8 mouse cellular contexts compared by ENCODE assay signal in the genomic region with DNA sequence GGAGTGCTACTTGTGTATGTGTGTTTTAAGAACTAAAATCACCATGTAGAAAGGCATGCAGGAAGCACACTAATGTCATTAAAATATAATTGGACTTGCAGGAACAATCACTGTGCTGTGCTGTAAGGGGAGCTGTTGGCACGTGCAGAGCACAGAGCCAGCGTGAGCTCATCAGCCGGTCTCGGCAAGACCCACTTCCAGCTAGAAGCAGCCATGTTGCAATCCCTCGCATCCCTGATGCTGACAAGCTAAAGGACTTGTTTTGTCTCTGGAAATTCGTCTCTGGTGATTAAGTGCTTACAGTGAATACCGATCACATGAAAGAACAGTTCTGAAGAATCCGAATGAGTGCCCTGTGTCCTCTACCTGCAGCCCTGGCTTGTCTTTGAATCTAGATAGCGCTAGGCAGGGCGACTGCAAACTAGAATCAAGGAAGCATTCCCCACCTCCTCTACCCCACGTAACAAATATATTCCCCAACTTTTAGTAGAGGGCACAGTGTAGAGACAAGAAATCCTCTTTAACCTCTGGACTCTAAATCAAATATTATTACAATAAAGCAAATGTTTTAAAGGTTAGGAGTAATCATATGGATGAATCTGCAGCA.
DNase-seq lines count a peak whose midpoint lies in the region; ATAC-seq and TF ChIP-seq lines count a peak whose summit lies in the region.

No protein-coding gene starts in this region.

- H3K9me3 ChIP-seq in liver, embryonic 14.5 days (ENCODE audit: control insufficient read depth, low read length), result no peaks in the 10 kb centered on the region
- H3K9me3 ChIP-seq in liver, embryonic 12.5 days (replicated peaks), result no peaks in the 10 kb centered on the region
- H3K9me3 ChIP-seq in embryonic facial prominence, embryonic 11.5 days (replicated peaks; ENCODE audit: control insufficient read depth, low read length), result no peaks in the 10 kb centered on the region
- no peaks in the 10 kb centered on the region for H3K9me3 ChIP-seq in heart, postnatal 0 days (replicated peaks; ENCODE audit: control insufficient read depth, low read length)
- no peaks in the 10 kb centered on the region for H3K9me3 ChIP-seq in liver, postnatal 0 days (ENCODE audit: low read length)

- H3K4me2 ChIP-seq in liver, embryonic 14.5 days (ENCODE audit: low read depth), result no peak overlapping the region
- H3K4me2 ChIP-seq in liver, embryonic 12.5 days, result no peak overlapping the region
- no peak overlapping the region for H3K4me2 ChIP-seq in embryonic facial prominence, embryonic 11.5 days (ENCODE audit: low read depth, low read length)
- H3K4me2 ChIP-seq in heart, postnatal 0 days (ENCODE audit: low read depth, low read length), result peak overlapping the region; percentile 43
- no peak overlapping the region for H3K4me2 ChIP-seq in liver, postnatal 0 days (ENCODE audit: low read depth, low read length)

- no peak overlapping the region for H3K27ac ChIP-seq in liver, embryonic 14.5 days
- no peak overlapping the region for H3K27ac ChIP-seq in liver, embryonic 12.5 days
- H3K27ac ChIP-seq in embryonic facial prominence, embryonic 11.5 days (replicated peaks; ENCODE audit: low read depth, low read length), result no peak overlapping the region
- peak overlapping the region; percentile 19; the same call in 1 of the 2 replicates for H3K27ac ChIP-seq in heart, postnatal 0 days (ENCODE audit: low read depth)
- no peak overlapping the region for H3K27ac ChIP-seq in liver, postnatal 0 days (ENCODE audit: low read depth)

- H3K27me3 ChIP-seq in liver, embryonic 14.5 days (ENCODE audit: control insufficient read depth, insufficient read depth, low read length), result no peaks in the 10 kb centered on the region
- H3K27me3 ChIP-seq in liver, embryonic 12.5 days (replicated peaks), result no peaks in the 10 kb centered on the region
- no peaks in the 10 kb centered on the region for H3K27me3 ChIP-seq in embryonic facial prominence, embryonic 11.5 days (ENCODE audit: control insufficient read depth, insufficient read depth, low read length)
- no peaks in the 10 kb centered on the region for H3K27me3 ChIP-seq in heart, postnatal 0 days (ENCODE audit: control insufficient read depth, insufficient read depth, low read length)
- H3K27me3 ChIP-seq in liver, postnatal 0 days (ENCODE audit: insufficient read depth, low read length), result no peaks in the 10 kb centered on the region

- H3K4me3 ChIP-seq in liver, embryonic 14.5 days (ENCODE audit: insufficient read depth in 1 of 2, low read depth in 2 of 2, low read length in 2 of 2), result no peak overlapping the region
- H3K4me3 ChIP-seq in liver, embryonic 12.5 days, result no peak overlapping the region
- H3K4me3 ChIP-seq in embryonic facial prominence, embryonic 11.5 days (ENCODE audit: low read depth, low read length), result no peak overlapping the region
- peak overlapping the region; percentile 15 for H3K4me3 ChIP-seq in heart, postnatal 0 days (ENCODE audit: low read depth, low read length)
- H3K4me3 ChIP-seq in liver, postnatal 0 days (ENCODE audit: low read depth, low read length), result no peak overlapping the region

- no peaks in the 10 kb centered on the region for H3K4me1 ChIP-seq in liver, embryonic 14.5 days (replicated peaks; ENCODE audit: control insufficient read depth in 2 of 2, insufficient read depth in 2 of 2, low read length in 1 of 2)
- no peaks in the 10 kb centered on the region for H3K4me1 ChIP-seq in liver, embryonic 12.5 days
- no peaks in the 10 kb centered on the region for H3K4me1 ChIP-seq in embryonic facial prominence, embryonic 11.5 days (ENCODE audit: control insufficient read depth, insufficient read depth, low read length)
- no peaks in the 10 kb centered on the region for H3K4me1 ChIP-seq in heart, postnatal 0 days (ENCODE audit: control insufficient read depth, insufficient read depth)
- H3K4me1 ChIP-seq in liver, postnatal 0 days (ENCODE audit: insufficient read depth), result no peaks in the 10 kb centered on the region

- peak; percentile 37 for TF ChIP-seq CTCF in liver, embryonic 14.5 days (IDR thresholded peaks at IDR 0.05; ENCODE audit: low read depth)
- TF ChIP-seq CTCF in heart, postnatal 0 days (IDR thresholded peaks at IDR 0.05; ENCODE audit: low read depth), result peak; percentile 76
- peak; percentile 51 for TF ChIP-seq CTCF in liver, postnatal 0 days (IDR thresholded peaks at IDR 0.05; ENCODE audit: low read depth)

- no peaks in the 10 kb centered on the region for H3K36me3 ChIP-seq in liver, embryonic 14.5 days (replicated peaks; ENCODE audit: control insufficient read depth, insufficient read depth, low read depth)
- no peaks in the 10 kb centered on the region for H3K36me3 ChIP-seq in liver, embryonic 12.5 days
- H3K36me3 ChIP-seq in embryonic facial prominence, embryonic 11.5 days (replicated peaks; ENCODE audit: control insufficient read depth, insufficient read depth, low read depth, low read length), result no peaks in the 10 kb centered on the region
- no peaks in the 10 kb centered on the region for H3K36me3 ChIP-seq in heart, postnatal 0 days (replicated peaks; ENCODE audit: control insufficient read depth, insufficient read depth, low read length)
- no peaks in the 10 kb centered on the region for H3K36me3 ChIP-seq in liver, postnatal 0 days (replicated peaks; ENCODE audit: insufficient read depth, low read length)

- no peak for TF ChIP-seq EP300 in liver, embryonic 14.5 days (IDR thresholded peaks at IDR 0.05; ENCODE audit: low read depth)
- TF ChIP-seq EP300 in heart, postnatal 0 days (IDR thresholded peaks at IDR 0.05; ENCODE audit: low read depth), result no peak
- TF ChIP-seq EP300 in liver, postnatal 0 days (IDR thresholded peaks at IDR 0.05; ENCODE audit: low read depth), result no peak

- no peak overlapping the region for H3K9ac ChIP-seq in liver, embryonic 14.5 days (replicated peaks)
- H3K9ac ChIP-seq in liver, embryonic 12.5 days, result no peak overlapping the region
- no peak overlapping the region for H3K9ac ChIP-seq in embryonic facial prominence, embryonic 11.5 days (replicated peaks; ENCODE audit: low read length)
- H3K9ac ChIP-seq in heart, postnatal 0 days (replicated peaks; ENCODE audit: low read depth, low read length), result no peak overlapping the region
- H3K9ac ChIP-seq in liver, postnatal 0 days (replicated peaks), result no peak overlapping the region

- 57% methylated on average over 11 of the region's 11 CpGs for WGBS in liver, embryonic 14.5 days (ENCODE audit: insufficient replicate concordance)
- 61% methylated on average over 11 of the region's 11 CpGs for WGBS in liver, embryonic 12.5 days (ENCODE audit: insufficient replicate concordance)
- 51% methylated on average over 11 of the region's 11 CpGs for WGBS in embryonic facial prominence, embryonic 11.5 days
- WGBS in heart, postnatal 0 days, result 23% methylated on average over 11 of the region's 11 CpGs
- 64% methylated on average over 11 of the region's 11 CpGs for WGBS in liver, postnatal 0 days (ENCODE audit: insufficient replicate concordance)

- DNase-seq in liver, embryonic 14.5 days (ENCODE audit: low read depth in 3 of 3, low spot score in 3 of 3), result no peak
- peak; percentile 64 for DNase-seq in embryonic facial prominence, embryonic 11.5 days (ENCODE audit: low spot score)
- DNase-seq in heart, postnatal 0 days (ENCODE audit: low spot score), result peak; percentile 69
- DNase-seq in kidney, postnatal 25 days, result peak; percentile 39 to 71
- DNase-seq in liver, postnatal 0 days, result peak; percentile 20
- peak; percentile 46 for DNase-seq in retina, postnatal 7 days (ENCODE audit: low read depth, low spot score)
- DNase-seq in thymus, postnatal 10 days (ENCODE audit: low spot score in 2 of 2), result no peak

- ATAC-seq in liver, embryonic 14.5 days (ENCODE audit: insufficient read depth), result no peak
- ATAC-seq in liver, embryonic 12.5 days, result no peak
- ATAC-seq in embryonic facial prominence, embryonic 11.5 days (replicated peaks; ENCODE audit: insufficient number of reproducible peaks, low FRiP score, low TSS enrichment, low read depth), result peak; percentile 89
- ATAC-seq in heart, postnatal 0 days (ENCODE audit: insufficient read depth, low read depth), result peak; percentile 93
- no peak for ATAC-seq in liver, postnatal 0 days

Comparison
In these comparisons a context has a peak if more than half of its experiments do, and no peak if none do; other contexts are left out.
1. DNase-seq: peak in embryonic facial prominence, embryonic 11.5 days (single experiment), heart, postnatal 0 days (single experiment), kidney, postnatal 25 days (2 of 2), liver, postnatal 0 days (single experiment) and retina, postnatal 7 days (single experiment); none in liver, embryonic 14.5 days (0 of 3) and thymus, postnatal 10 days (0 of 2).
2. ATAC-seq: peak in embryonic facial prominence, embryonic 11.5 days (single experiment) and heart, postnatal 0 days (single experiment); none in liver, embryonic 14.5 days (single experiment), liver, embryonic 12.5 days (single experiment) and liver, postnatal 0 days (single experiment).
3. Peak in every context shown above with its lines, with median percentiles within 50 percentile points of each other: CTCF ChIP-seq.